Mouse (Mus musculus) erythroblast, embryonic 14.5 days (primary cell): ENCODE data around the gene Srd5a1.

ENCODE experiments used
- GATA1 ChIP-seq: IDR thresholded peaks from 2 replicates; pipeline ENCODE4 v1.6.1; 2012; ENCODE audit warnings: low read length, inconsistent platforms, mixed read lengths
- TAL1 ChIP-seq: IDR thresholded peaks from 3 replicates; pipeline ENCODE4 v1.6.1; 2012; ENCODE audit warnings: low read length, inconsistent platforms, mixed read lengths

- no peak for TF ChIP-seq GATA1
- no peak for TF ChIP-seq TAL1
Measured at GRCm38 (mm10) chr13:69528531-69528930, 82.7 kb downstream of the Srd5a1 start.
